Mouse (Mus musculus): ENCODE measurements around the gene Fat4. TPM values are rescaled to one million over a fixed set of nuclear protein-coding genes. Genes with fewer than 3 reads are reported as not detected.
A peak's percentile ranks its signal among the peaks of the same experiment; 100 is the strongest.

Gene Fat4
- 13.5 and 15.2 TPM in 2 replicates for polyA plus RNA-seq (2014; fragmentation: Nextera tagmentation; extraction: Ambion mirVana)

DNA sequence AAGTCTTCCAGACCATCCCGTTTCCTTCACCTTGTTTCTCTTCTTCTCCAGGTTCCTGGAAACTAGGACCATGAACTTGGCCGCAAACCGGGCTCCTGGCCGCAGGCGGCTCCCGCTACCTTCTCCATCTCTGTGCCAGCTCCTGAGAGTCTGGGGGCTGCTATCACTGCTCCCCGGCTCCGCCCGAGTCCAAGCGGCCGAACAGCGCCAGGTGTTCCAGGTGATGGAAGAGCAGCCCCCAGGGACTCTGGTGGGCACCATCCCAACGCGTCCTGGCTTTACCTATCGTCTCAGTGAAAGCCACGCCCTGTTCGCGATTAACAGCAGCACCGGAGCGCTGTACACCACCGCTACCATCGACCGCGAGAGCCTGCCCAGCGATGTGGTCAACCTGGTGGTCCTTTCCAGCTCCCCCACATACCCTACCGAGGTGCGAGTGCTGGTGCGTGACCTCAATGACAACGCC lies at the start of gene Fat4:
Fat4 (plus strand) TSS at position 51 of the 466 bp plus-strand sequence.
- ATAC-seq (ENCODE audit: low FRiP score), result no peak
- Histone ChIP-seq H3K4me3 (ENCODE audit: low read depth, low read length) (peak within 1 kb of the TSS; percentile 83), H3K36me3 (ENCODE audit: control insufficient read depth, insufficient read depth, low read length) (peaks cover 15% of the 10 kb centered on the region; the same call in 1 of the 2 replicates), H3K27me3 (ENCODE audit: control insufficient read depth, insufficient read depth, low read length) (no peaks in the 10 kb centered on the region), H3K4me2 (replicated peaks; ENCODE audit: low read depth, low read length) (peak within 1 kb of the TSS; percentile 97), H3K9me3 (ENCODE audit: control insufficient read depth, low read length) (no peaks in the 10 kb centered on the region), H3K4me1 (replicated peaks; ENCODE audit: control insufficient read depth, insufficient read depth, low read length) (peaks cover 3% of the 10 kb centered on the region; the same call in 1 of the 2 replicates), H3K27ac (ENCODE audit: low read depth, low read length) (peak within 1 kb of the TSS; percentile 91), H3K9ac (ENCODE audit: low read depth, low read length) (peak within 1 kb of the TSS; percentile 85)
- under 1% methylated on average over 29 of the region's 29 CpGs for WGBS
- DNase-seq (ENCODE audit: low spot score), result no peak

DNA sequence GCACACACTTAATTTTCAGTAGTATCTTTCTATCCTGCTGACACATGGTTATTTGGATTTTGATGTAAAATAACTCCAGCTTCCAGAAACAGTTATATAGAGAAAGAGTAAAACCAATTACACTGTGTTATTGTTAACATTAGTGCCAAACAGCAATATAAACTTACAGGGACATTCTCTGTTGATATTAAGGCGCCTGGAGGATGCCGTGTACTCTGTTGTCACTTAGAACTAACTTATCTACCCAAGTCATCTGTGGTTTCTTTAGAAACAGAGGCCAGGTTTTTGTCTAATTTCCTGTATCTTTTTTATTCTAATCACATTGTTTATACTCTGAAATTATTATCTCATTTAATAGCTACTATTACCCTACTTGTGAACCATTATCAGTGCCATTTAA lies 47.3 kb upstream of the Fat4 start:
- no peaks in the 10 kb centered on the region for H3K4me1 ChIP-seq (replicated peaks; ENCODE audit: control insufficient read depth, insufficient read depth, low read length)
- no peaks in the 10 kb centered on the region for H3K36me3 ChIP-seq (ENCODE audit: control insufficient read depth, insufficient read depth, low read length)
- H3K4me3 ChIP-seq (ENCODE audit: low read depth, low read length), result no peak overlapping the region
- ATAC-seq (ENCODE audit: low FRiP score) (no peak), DNase-seq (ENCODE audit: low spot score) (no peak)
- no peaks in the 10 kb centered on the region for H3K27me3 ChIP-seq (ENCODE audit: control insufficient read depth, insufficient read depth, low read length)
- WGBS, result 86% methylated on average over 2 of the region's 2 CpGs
- no peak overlapping the region for H3K9ac ChIP-seq (ENCODE audit: low read depth, low read length)
- H3K4me2 ChIP-seq (replicated peaks; ENCODE audit: low read depth, low read length), result no peak overlapping the region
- no peaks in the 10 kb centered on the region for H3K9me3 ChIP-seq (ENCODE audit: control insufficient read depth, low read length)
- H3K27ac ChIP-seq (ENCODE audit: low read depth, low read length), result no peak overlapping the region

DNA sequence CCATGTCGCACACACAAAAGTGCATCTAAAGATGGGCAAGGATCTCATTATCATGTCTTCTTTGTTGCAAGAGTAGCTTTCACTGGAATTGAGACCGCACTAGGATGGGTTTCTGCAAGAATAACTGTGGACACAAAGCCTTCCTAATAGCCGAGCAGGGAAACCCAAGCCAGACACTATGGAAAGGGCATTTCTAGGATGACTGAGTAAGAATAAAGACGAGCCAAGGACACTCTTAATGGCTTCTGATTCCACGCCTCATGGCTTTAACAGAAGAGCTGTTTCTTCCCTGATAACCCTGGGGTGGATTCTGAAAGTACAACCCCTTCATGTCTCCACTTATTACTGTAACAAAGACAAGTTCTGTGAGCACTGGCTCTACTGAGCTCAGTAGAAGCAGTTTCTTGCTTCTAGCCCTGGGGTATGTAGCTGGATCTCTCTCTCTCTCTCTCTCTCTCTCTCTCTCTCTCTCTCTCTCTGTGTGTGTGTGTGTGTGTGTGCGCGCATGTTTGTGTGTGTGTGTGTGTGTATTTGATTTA lies 43.7 kb upstream of the Fat4 start:
- ATAC-seq (ENCODE audit: low FRiP score), result peak; percentile 68
- no peaks in the 10 kb centered on the region for H3K27me3 ChIP-seq (ENCODE audit: control insufficient read depth, insufficient read depth, low read length)
- peak overlapping the region; percentile 25; the same call in 1 of the 2 replicates for H3K27ac ChIP-seq (ENCODE audit: low read depth, low read length)
- no peaks in the 10 kb centered on the region for H3K9me3 ChIP-seq (ENCODE audit: control insufficient read depth, low read length)
- DNase-seq (ENCODE audit: low spot score), result peak; percentile 36
- WGBS, result 41% methylated on average over 7 of the region's 7 CpGs
- no peak overlapping the region for H3K4me2 ChIP-seq (replicated peaks; ENCODE audit: low read depth, low read length)
- H3K9ac ChIP-seq (ENCODE audit: low read depth, low read length), result no peak overlapping the region
- no peaks in the 10 kb centered on the region for H3K36me3 ChIP-seq (ENCODE audit: control insufficient read depth, insufficient read depth, low read length)
- no peak overlapping the region for H3K4me3 ChIP-seq (ENCODE audit: low read depth, low read length)
- H3K4me1 ChIP-seq (replicated peaks; ENCODE audit: control insufficient read depth, insufficient read depth, low read length), result no peaks in the 10 kb centered on the region

DNA sequence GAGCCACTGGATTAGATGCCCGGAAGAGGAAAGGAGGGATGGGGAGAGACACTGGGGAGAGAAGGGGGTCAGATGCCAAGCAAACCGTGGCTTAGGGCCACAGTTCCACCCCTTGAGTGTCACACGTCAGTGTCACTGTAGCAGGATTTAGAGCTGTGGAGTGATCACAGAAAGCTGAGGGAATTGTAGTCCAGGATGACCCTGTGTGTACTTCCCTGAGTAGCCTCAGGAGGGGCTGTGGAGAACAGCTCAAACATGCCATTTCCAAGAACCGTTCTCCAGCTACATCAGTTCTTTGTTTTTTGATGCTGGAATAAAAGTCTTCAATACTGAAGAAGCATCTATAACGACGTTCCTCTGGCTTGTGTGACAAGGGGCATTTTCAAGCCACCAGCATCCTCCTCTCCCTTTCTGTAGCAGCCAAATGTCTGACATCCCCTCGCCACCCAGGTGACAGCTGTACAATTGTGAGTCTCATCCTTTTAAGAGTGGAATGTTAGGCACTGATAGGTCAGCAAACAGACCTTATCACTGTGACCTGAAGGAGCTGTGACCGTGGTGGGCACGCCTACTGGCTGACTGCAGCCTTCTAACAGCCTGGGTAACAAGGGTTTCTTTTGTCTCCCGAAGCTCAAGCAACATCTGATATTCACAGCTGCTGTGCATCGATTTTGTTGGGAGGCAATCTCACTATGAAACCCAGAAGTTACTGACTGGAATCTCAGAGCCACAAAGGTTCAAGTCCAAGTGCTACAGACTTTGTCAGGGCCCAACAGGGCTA lies 39.9 kb upstream of the Fat4 start:
- Histone ChIP-seq H3K4me1 (replicated peaks; ENCODE audit: control insufficient read depth, insufficient read depth, low read length) (no peaks in the 10 kb centered on the region), H3K9me3 (ENCODE audit: control insufficient read depth, low read length) (no peaks in the 10 kb centered on the region), H3K9ac (ENCODE audit: low read depth, low read length) (no peak overlapping the region), H3K27me3 (ENCODE audit: control insufficient read depth, insufficient read depth, low read length) (no peaks in the 10 kb centered on the region), H3K4me3 (ENCODE audit: low read depth, low read length) (no peak overlapping the region), H3K27ac (ENCODE audit: low read depth, low read length) (peak overlapping the region; percentile 18; the same call in 1 of the 2 replicates), H3K4me2 (replicated peaks; ENCODE audit: low read depth, low read length) (no peak overlapping the region), H3K36me3 (ENCODE audit: control insufficient read depth, insufficient read depth, low read length) (no peaks in the 10 kb centered on the region)
- DNase-seq (ENCODE audit: low spot score), result peak; percentile 49
- ATAC-seq (ENCODE audit: low FRiP score), result peak; percentile 67; the same call in 1 of the 2 replicates
- WGBS, result 36% methylated on average over 11 of the region's 11 CpGs

DNA sequence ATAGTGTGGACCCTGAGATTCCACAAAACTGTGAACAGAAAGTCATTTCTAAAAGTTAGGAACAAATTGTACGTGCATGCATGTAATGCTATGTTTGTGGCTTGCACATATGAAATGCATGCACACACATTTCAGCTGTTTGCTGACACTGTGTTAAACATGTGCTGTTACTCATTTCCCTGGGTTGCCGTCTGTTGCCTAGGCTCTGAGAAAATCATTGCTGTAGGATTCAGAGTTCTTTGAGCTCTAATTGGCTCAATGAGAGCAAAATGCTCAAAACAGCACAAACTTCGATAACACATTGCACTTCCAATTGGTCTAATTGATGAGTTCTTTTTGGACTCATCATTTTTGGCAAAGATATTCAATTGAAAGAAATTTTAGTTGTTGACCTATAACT lies 37.7 kb upstream of the Fat4 start:
- Histone ChIP-seq H3K9me3 (ENCODE audit: control insufficient read depth, low read length) (no peaks in the 10 kb centered on the region), H3K4me1 (replicated peaks; ENCODE audit: control insufficient read depth, insufficient read depth, low read length) (no peaks in the 10 kb centered on the region), H3K4me2 (replicated peaks; ENCODE audit: low read depth, low read length) (no peak overlapping the region), H3K36me3 (ENCODE audit: control insufficient read depth, insufficient read depth, low read length) (no peaks in the 10 kb centered on the region), H3K9ac (ENCODE audit: low read depth, low read length) (no peak overlapping the region), H3K4me3 (ENCODE audit: low read depth, low read length) (no peak overlapping the region), H3K27me3 (ENCODE audit: control insufficient read depth, insufficient read depth, low read length) (no peaks in the 10 kb centered on the region), H3K27ac (ENCODE audit: low read depth, low read length) (no peak overlapping the region)
- WGBS, result 80% methylated on average over 3 of the region's 3 CpGs
- ATAC-seq (ENCODE audit: low FRiP score) (no peak), DNase-seq (ENCODE audit: low spot score) (no peak)

DNA sequence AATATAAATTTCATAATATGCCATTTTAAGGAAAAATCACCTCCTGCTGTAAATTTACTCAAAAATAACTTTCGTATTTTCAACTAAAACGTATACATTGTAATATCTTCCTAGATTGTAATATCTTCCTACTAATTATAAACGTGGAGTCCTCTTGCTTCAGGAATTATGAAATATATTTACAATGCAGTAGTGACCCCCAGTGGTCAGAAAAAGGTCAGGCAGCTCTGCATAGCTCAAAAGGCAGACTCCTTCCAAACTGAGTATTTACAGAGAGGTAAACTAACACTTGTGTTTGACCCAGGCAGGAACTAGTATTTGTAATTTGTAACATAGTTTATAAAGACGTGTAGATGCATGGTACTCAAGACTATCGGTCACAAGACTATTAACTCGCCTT lies 37.2 kb upstream of the Fat4 start:
- Histone ChIP-seq H3K9me3 (ENCODE audit: control insufficient read depth, low read length) (no peaks in the 10 kb centered on the region), H3K4me3 (ENCODE audit: low read depth, low read length) (no peak overlapping the region), H3K9ac (ENCODE audit: low read depth, low read length) (no peak overlapping the region), H3K4me1 (replicated peaks; ENCODE audit: control insufficient read depth, insufficient read depth, low read length) (no peaks in the 10 kb centered on the region), H3K36me3 (ENCODE audit: control insufficient read depth, insufficient read depth, low read length) (no peaks in the 10 kb centered on the region), H3K27ac (ENCODE audit: low read depth, low read length) (no peak overlapping the region), H3K4me2 (replicated peaks; ENCODE audit: low read depth, low read length) (no peak overlapping the region), H3K27me3 (ENCODE audit: control insufficient read depth, insufficient read depth, low read length) (no peaks in the 10 kb centered on the region)
- WGBS, result 44% methylated on average over 6 of the region's 6 CpGs
- ATAC-seq (ENCODE audit: low FRiP score) (peak; percentile 52; the same call in 1 of the 2 replicates), DNase-seq (ENCODE audit: low spot score) (peak; percentile 76)

- Histone ChIP-seq H3K27me3 (ENCODE audit: control insufficient read depth, insufficient read depth, low read length) (no peaks in the 10 kb centered on the region), H3K36me3 (ENCODE audit: control insufficient read depth, insufficient read depth, low read length) (no peaks in the 10 kb centered on the region), H3K4me1 (replicated peaks; ENCODE audit: control insufficient read depth, insufficient read depth, low read length) (no peaks in the 10 kb centered on the region), H3K9me3 (ENCODE audit: control insufficient read depth, low read length) (no peaks in the 10 kb centered on the region), H3K27ac (ENCODE audit: low read depth, low read length) (no peak overlapping the region), H3K4me2 (replicated peaks; ENCODE audit: low read depth, low read length) (no peak overlapping the region), H3K9ac (ENCODE audit: low read depth, low read length) (no peak overlapping the region), H3K4me3 (ENCODE audit: low read depth, low read length) (no peak overlapping the region)
- DNase-seq (ENCODE audit: low spot score) (peak; percentile 38), ATAC-seq (ENCODE audit: low FRiP score) (no peak)
- WGBS, result 24% methylated on average over 3 of the region's 3 CpGs
Observed at GRCm38 (mm10) chr3:38853650-38854049, 33.1 kb upstream of the Fat4 start.

DNA sequence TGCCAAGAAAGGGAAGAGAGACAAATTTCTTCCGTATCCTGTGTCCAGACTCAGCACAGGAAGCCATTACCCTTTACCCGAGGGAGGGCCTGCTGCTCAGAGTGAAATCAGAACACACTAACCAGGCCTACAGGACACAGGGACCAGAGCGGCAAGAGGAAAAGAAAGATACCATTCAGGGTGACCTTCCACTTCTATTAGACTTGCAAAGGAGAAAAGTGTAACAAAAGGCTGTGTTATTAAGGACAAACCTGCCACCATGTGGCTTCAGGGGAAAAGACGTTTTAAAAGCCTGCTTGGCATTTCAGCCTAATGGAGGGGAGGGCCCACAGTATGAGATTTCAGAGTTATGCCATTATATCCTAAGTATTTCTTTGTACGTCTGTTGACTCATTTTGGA lies 26.1 kb upstream of the Fat4 start:
- Histone ChIP-seq H3K9me3 (ENCODE audit: control insufficient read depth, low read length) (no peaks in the 10 kb centered on the region), H3K27ac (ENCODE audit: low read depth, low read length) (no peak overlapping the region), H3K4me2 (replicated peaks; ENCODE audit: low read depth, low read length) (no peak overlapping the region), H3K27me3 (ENCODE audit: control insufficient read depth, insufficient read depth, low read length) (no peaks in the 10 kb centered on the region), H3K9ac (ENCODE audit: low read depth, low read length) (no peak overlapping the region), H3K4me3 (ENCODE audit: low read depth, low read length) (no peak overlapping the region), H3K36me3 (ENCODE audit: control insufficient read depth, insufficient read depth, low read length) (no peaks in the 10 kb centered on the region), H3K4me1 (replicated peaks; ENCODE audit: control insufficient read depth, insufficient read depth, low read length) (no peaks in the 10 kb centered on the region)
- DNase-seq (ENCODE audit: low spot score) (peak; percentile 29), ATAC-seq (ENCODE audit: low FRiP score) (no peak)
- WGBS, result 40% methylated on average over 5 of the region's 5 CpGs

- no peak overlapping the region for H3K4me2 ChIP-seq (replicated peaks; ENCODE audit: low read depth, low read length)
- no peaks in the 10 kb centered on the region for H3K27me3 ChIP-seq (ENCODE audit: control insufficient read depth, insufficient read depth, low read length)
- H3K9ac ChIP-seq (ENCODE audit: low read depth, low read length), result no peak overlapping the region
- no peaks in the 10 kb centered on the region for H3K4me1 ChIP-seq (replicated peaks; ENCODE audit: control insufficient read depth, insufficient read depth, low read length)
- no peaks in the 10 kb centered on the region for H3K36me3 ChIP-seq (ENCODE audit: control insufficient read depth, insufficient read depth, low read length)
- no peaks in the 10 kb centered on the region for H3K9me3 ChIP-seq (ENCODE audit: control insufficient read depth, low read length)
- no peak for ATAC-seq (ENCODE audit: low FRiP score)
- H3K27ac ChIP-seq (ENCODE audit: low read depth, low read length), result no peak overlapping the region
- no peak for DNase-seq (ENCODE audit: low spot score)
- H3K4me3 ChIP-seq (ENCODE audit: low read depth, low read length), result no peak overlapping the region
- WGBS, result 92% methylated on average over 2 of the region's 2 CpGs
Observed at GRCm38 (mm10) chr3:38871291-38871690, 15.4 kb upstream of the Fat4 start.

All from hindbrain, embryonic 11.5 days (tissue).